Mouse (Mus musculus) hindbrain, embryonic 11.5 days (tissue): Measurements from ENCODE around the gene Hc. TPM values are rescaled to one million over a fixed set of nuclear protein-coding genes. Genes with fewer than 3 reads are reported as not detected.

Source experiments
- ATAC-seq: fragments of 200-750 bp; cut with Nextera tagmentation; 2 replicates; pipeline ENCODE4 v1.8.0; 2017; ENCODE audit warnings: mild to moderate bottlenecking, moderate TSS enrichment, moderate library complexity; ENCODE audit not compliant: low FRiP score
- DNase-seq: peaks from one replicate; pipeline ENCODE4 v3.0.0-alpha.2; 2015; ENCODE audit warnings: low spot score
- H3K27ac ChIP-seq: fragments of 300-500 bp; sonication (generic); 2 replicates; pipeline ENCODE4 v1.5.1; 2014; ENCODE audit warnings: mild to moderate bottlenecking, low read depth, low read length
- H3K27me3 ChIP-seq: fragments of 300-500 bp; sonication (generic); 2 replicates; pipeline ENCODE4 v1.6.1; 2014; ENCODE audit warnings: mild to moderate bottlenecking, low read length, moderate library complexity, mixed read lengths; ENCODE audit not compliant: control insufficient read depth, insufficient read depth
- H3K36me3 ChIP-seq: fragments of 300-500 bp; sonication (generic); 2 replicates; pipeline ENCODE4 v1.6.1; 2014; ENCODE audit warnings: mild to moderate bottlenecking, low read length, moderate library complexity, mixed read lengths; ENCODE audit not compliant: control insufficient read depth, insufficient read depth
- H3K4me1 ChIP-seq: fragments of 300-500 bp; sonication (generic); replicated peaks from 2 replicates; pipeline ENCODE4 v1.6.1; 2014; ENCODE audit warnings: low read length, mixed read lengths; ENCODE audit not compliant: control insufficient read depth, insufficient read depth
- H3K4me2 ChIP-seq: fragments of 300-500 bp; sonication (generic); replicated peaks from 2 replicates; pipeline ENCODE4 v1.6.1; 2014; ENCODE audit warnings: mild to moderate bottlenecking, low read depth, low read length
- H3K4me3 ChIP-seq: fragments of 300-500 bp; sonication (generic); 2 replicates; pipeline ENCODE4 v1.5.1; 2014; ENCODE audit warnings: low read depth, low read length
- H3K9ac ChIP-seq: fragments of 300-500 bp; sonication (generic); 2 replicates; pipeline ENCODE4 v1.6.1; 2014; ENCODE audit warnings: low read depth, low read length
- H3K9me3 ChIP-seq: fragments of 300-500 bp; sonication (generic); 2 replicates; pipeline ENCODE4 v1.6.1; 2016; ENCODE audit warnings: low read length; ENCODE audit not compliant: control insufficient read depth
- WGBS: fragments of 180-500 bp; shearing (Covaris S2); extraction: QIAGEN DNeasy Blood & Tissue Kit; methylation state at CpG from one replicate; pipeline ENCODE4 v1.1.7; 2014; 5-methylcytosine and 5-hydroxymethylcytosine counted together
- polyA plus RNA-seq: library from polyadenylated mRNA; unstranded; fragments of >200 nt; fragmentation: Nextera tagmentation; extraction: Ambion mirVana; gene quantifications from 2 replicates; pipeline ENCODE4 v1.2.1, GENCODE M21; 2014

The Hc gene
- polyA plus RNA-seq, 1 experiment from 2014 or later: 0.60 TPM

- ATAC-seq: no peak
- Histone ChIP-seq H3K27ac (no peak overlapping the region), H3K4me1 (no peaks in the 10 kb centered on the region), H3K9ac (no peak overlapping the region), H3K9me3 (no peaks in the 10 kb centered on the region), H3K4me2 (no peak overlapping the region), H3K27me3 (no peaks in the 10 kb centered on the region), H3K4me3 (no peak overlapping the region), H3K36me3 (no peaks in the 10 kb centered on the region)
- 93% methylated on average over 11 of the region's 11 CpGs for WGBS
- no peak for DNase-seq
These were observed 5.9 kb upstream of the Hc start for GRCm38 (mm10) chr2:35067117-35067516.

- Histone ChIP-seq H3K4me2 (no peak overlapping the region), H3K36me3 (no peaks in the 10 kb centered on the region), H3K27ac (no peak overlapping the region), H3K27me3 (no peaks in the 10 kb centered on the region), H3K9ac (no peak overlapping the region), H3K9me3 (no peaks in the 10 kb centered on the region), H3K4me3 (no peak overlapping the region), H3K4me1 (no peaks in the 10 kb centered on the region)
- DNase-seq: no peak
- no peak for ATAC-seq
- WGBS: 88% methylated on average over 13 of the region's 13 CpGs
These were observed 5.4 kb upstream of the Hc start for GRCm38 (mm10) chr2:35066525-35067082.

GRCm38 (mm10) chr2:35063333-35064030 lies 2.2 kb upstream of the Hc start:
- no peak overlapping the region for H3K9ac ChIP-seq
- no peaks in the 10 kb centered on the region for H3K9me3 ChIP-seq
- H3K4me3 ChIP-seq: no peak overlapping the region
- no peak for DNase-seq
- no peak overlapping the region for H3K27ac ChIP-seq
- no peaks in the 10 kb centered on the region for H3K27me3 ChIP-seq
- no peak overlapping the region for H3K4me2 ChIP-seq
- H3K36me3 ChIP-seq: no peaks in the 10 kb centered on the region
- WGBS: 88% methylated on average over 6 of the region's 6 CpGs
- no peak for ATAC-seq
- no peaks in the 10 kb centered on the region for H3K4me1 ChIP-seq

- H3K27ac ChIP-seq: no peak overlapping the region
- DNase-seq (no peak), ATAC-seq (no peak)
- no peak overlapping the region for H3K4me2 ChIP-seq
- no peaks in the 10 kb centered on the region for H3K36me3 ChIP-seq
- no peaks in the 10 kb centered on the region for H3K4me1 ChIP-seq
- H3K4me3 ChIP-seq: no peak overlapping the region
- 86% methylated on average over 6 of the region's 6 CpGs for WGBS
- no peak overlapping the region for H3K9ac ChIP-seq
- no peaks in the 10 kb centered on the region for H3K9me3 ChIP-seq
- H3K27me3 ChIP-seq: no peaks in the 10 kb centered on the region
These were observed 341 bp downstream of the Hc start for GRCm38 (mm10) chr2:35060897-35061296.

- Histone ChIP-seq H3K27ac (no peak overlapping the region), H3K9ac (no peak overlapping the region), H3K27me3 (no peaks in the 10 kb centered on the region), H3K36me3 (no peaks in the 10 kb centered on the region), H3K4me2 (no peak overlapping the region), H3K9me3 (no peaks in the 10 kb centered on the region), H3K4me1 (no peaks in the 10 kb centered on the region), H3K4me3 (no peak overlapping the region)
- no peak for ATAC-seq
- WGBS: 89% methylated on average over 5 of the region's 5 CpGs
- DNase-seq: no peak
These were observed 982 bp downstream of the Hc start for GRCm38 (mm10) chr2:35060256-35060655.

- ATAC-seq: no peak
- Histone ChIP-seq H3K4me1 (no peaks in the 10 kb centered on the region), H3K27ac (no peak overlapping the region), H3K36me3 (no peaks in the 10 kb centered on the region), H3K27me3 (no peaks in the 10 kb centered on the region), H3K4me2 (no peak overlapping the region), H3K9ac (no peak overlapping the region), H3K4me3 (no peak overlapping the region), H3K9me3 (no peaks in the 10 kb centered on the region)
- no peak for DNase-seq
- 80% methylated on average over 2 of the region's 2 CpGs for WGBS
These were observed 2.9 kb downstream of the Hc start for GRCm38 (mm10) chr2:35058325-35058724.

GRCm38 (mm10) chr2:35057243-35057642 lies 4.0 kb downstream of the Hc start:
- no peak overlapping the region for H3K4me3 ChIP-seq
- H3K9me3 ChIP-seq: no peaks in the 10 kb centered on the region
- ATAC-seq (no peak), DNase-seq (no peak)
- H3K4me2 ChIP-seq: no peak overlapping the region
- 90% methylated on average over 11 of the region's 11 CpGs for WGBS
- no peaks in the 10 kb centered on the region for H3K4me1 ChIP-seq
- no peak overlapping the region for H3K9ac ChIP-seq
- H3K36me3 ChIP-seq: no peaks in the 10 kb centered on the region
- no peaks in the 10 kb centered on the region for H3K27me3 ChIP-seq
- no peak overlapping the region for H3K27ac ChIP-seq

- Histone ChIP-seq H3K9me3 (no peaks in the 10 kb centered on the region), H3K4me2 (no peak overlapping the region), H3K27me3 (no peaks in the 10 kb centered on the region), H3K36me3 (no peaks in the 10 kb centered on the region), H3K4me3 (no peak overlapping the region), H3K27ac (no peak overlapping the region), H3K9ac (no peak overlapping the region), H3K4me1 (no peaks in the 10 kb centered on the region)
- peak; percentile 51 for DNase-seq
- ATAC-seq: no peak
- 40% methylated on average over 5 of the region's 5 CpGs for WGBS
These were observed 12.4 kb downstream of the Hc start for GRCm38 (mm10) chr2:35048851-35049250.

- ATAC-seq: no peak
- no peak overlapping the region for H3K9ac ChIP-seq
- H3K36me3 ChIP-seq: no peaks in the 10 kb centered on the region
- H3K4me2 ChIP-seq: no peak overlapping the region
- no peak overlapping the region for H3K4me3 ChIP-seq
- no peak overlapping the region for H3K27ac ChIP-seq
- no peaks in the 10 kb centered on the region for H3K9me3 ChIP-seq
- H3K4me1 ChIP-seq: no peaks in the 10 kb centered on the region
- peak; percentile 33 for DNase-seq
- WGBS: 72% methylated on average over 2 of the region's 2 CpGs
- no peaks in the 10 kb centered on the region for H3K27me3 ChIP-seq
These were observed 16.3 kb downstream of the Hc start for GRCm38 (mm10) chr2:35044956-35045355.
